Mouse (Mus musculus) heart, adult 2 months (tissue): ENCODE data around the gene Meis2.

Experiments
- CTCF ChIP-seq: fragments of 200-600 bp; IDR thresholded peaks from 2 replicates; pipeline ENCODE4 v1.8.1; 2022; ENCODE audit warnings: antibody characterized with exemption, mild to moderate bottlenecking, moderate library complexity
- EP300 ChIP-seq: fragments of 200-500 bp; IDR thresholded peaks from 2 replicates; pipeline ENCODE4 v1.6.1; 2011; ENCODE audit warnings: low read depth, low read length, control low read depth; ENCODE audit not compliant: insufficient read depth
- POLR2A ChIP-seq: fragments of 200-500 bp; IDR thresholded peaks from 2 replicates; pipeline ENCODE4 v1.6.1; 2011; ENCODE audit warnings: mild to moderate bottlenecking, low read depth, low read length, control low read depth; ENCODE audit not compliant: insufficient read depth

- TF ChIP-seq CTCF (no peak), POLR2A (no peak), EP300 (no peak)
These were observed 55.2 kb downstream of the Meis2 start for GRCm38 (mm10) chr2:116010469-116010868.
